Mouse (Mus musculus): ENCODE measurements around the gene Ctf2. TPM values are rescaled to one million over a fixed set of nuclear protein-coding genes. Genes with fewer than 3 reads are reported as not detected.

Ctf2 gene
- polyA plus RNA-seq, 1 experiment from 2014 or later = 0.23 TPM

- Histone ChIP-seq H3K4me2 (ENCODE audit: low read depth, low read length) (peak overlapping the region; percentile 92), H3K27me3 (ENCODE audit: control insufficient read depth, insufficient read depth, low read depth, low read length) (no peaks in the 10 kb centered on the region), H3K36me3 (ENCODE audit: control insufficient read depth, insufficient read depth, low read length) (peaks cover 3% of the 10 kb centered on the region), H3K9me3 (ENCODE audit: control insufficient read depth, low read length) (no peaks in the 10 kb centered on the region), H3K27ac (ENCODE audit: low read length) (peak overlapping the region; percentile 99), H3K9ac (ENCODE audit: low read length) (peak overlapping the region; percentile 87), H3K4me3 (ENCODE audit: low read length) (peak overlapping the region; percentile 81), H3K4me1 (replicated peaks; ENCODE audit: control insufficient read depth, insufficient read depth, low read length) (peaks cover 33% of the 10 kb centered on the region)
- WGBS = 56% methylated on average over 5 of the region's 5 CpGs
- no peak for ATAC-seq (ENCODE audit: low read depth)
Observed at GRCm38 (mm10) chr7:127709261-127709979, 22.5 kb downstream of the Ctf2 start.

- Histone ChIP-seq H3K4me2 (ENCODE audit: low read depth, low read length) (peak within 1 kb of the TSS; percentile 92), H3K9me3 (ENCODE audit: control insufficient read depth, low read length) (no peaks in the 10 kb centered on the region), H3K27ac (ENCODE audit: low read length) (peak within 1 kb of the TSS; percentile 99), H3K4me3 (ENCODE audit: low read length) (peak within 1 kb of the TSS; percentile 81), H3K36me3 (ENCODE audit: control insufficient read depth, insufficient read depth, low read length) (peaks cover 10% of the 10 kb centered on the region), H3K9ac (ENCODE audit: low read length) (peak within 1 kb of the TSS; percentile 87), H3K27me3 (ENCODE audit: control insufficient read depth, insufficient read depth, low read depth, low read length) (no peaks in the 10 kb centered on the region), H3K4me1 (replicated peaks; ENCODE audit: control insufficient read depth, insufficient read depth, low read length) (peaks cover 32% of the 10 kb centered on the region)
- ATAC-seq (ENCODE audit: low read depth) = peak; percentile 86
- under 1% methylated on average over 66 of the region's 90 CpGs for WGBS
Observed at GRCm38 (mm10) chr7:127708207-127709078, 23.5 kb downstream of the Ctf2 start, which contains the start of gene Bcl7c. Bcl7c (minus strand) TSS chr7:127708933.

GRCm38 (mm10) chr7:127707957-127708206 is 24.1 kb downstream of the Ctf2 start:
- WGBS = 0% methylated on average over 5 of the region's 5 CpGs
- H3K4me3 ChIP-seq (ENCODE audit: low read length) = peak overlapping the region; percentile 81
- H3K9ac ChIP-seq (ENCODE audit: low read length) = peak overlapping the region; percentile 87
- H3K4me1 ChIP-seq (replicated peaks; ENCODE audit: control insufficient read depth, insufficient read depth, low read length) = peaks cover 29% of the 10 kb centered on the region
- peaks cover 15% of the 10 kb centered on the region for H3K36me3 ChIP-seq (ENCODE audit: control insufficient read depth, insufficient read depth, low read length)
- H3K27ac ChIP-seq (ENCODE audit: low read length) = peak overlapping the region; percentile 99
- ATAC-seq (ENCODE audit: low read depth) = no peak
- peak overlapping the region; percentile 92 for H3K4me2 ChIP-seq (ENCODE audit: low read depth, low read length)
- no peaks in the 10 kb centered on the region for H3K27me3 ChIP-seq (ENCODE audit: control insufficient read depth, insufficient read depth, low read depth, low read length)
- H3K9me3 ChIP-seq (ENCODE audit: control insufficient read depth, low read length) = no peaks in the 10 kb centered on the region; the same call in 1 of the 2 replicates

GRCm38 (mm10) chr7:127707045-127707956 is 24.7 kb downstream of the Ctf2 start:
- Histone ChIP-seq H3K9ac (ENCODE audit: low read length) (peak overlapping the region; percentile 87), H3K9me3 (ENCODE audit: control insufficient read depth, low read length) (no peaks in the 10 kb centered on the region; the same call in 1 of the 2 replicates), H3K36me3 (ENCODE audit: control insufficient read depth, insufficient read depth, low read length) (peaks cover 16% of the 10 kb centered on the region), H3K27me3 (ENCODE audit: control insufficient read depth, insufficient read depth, low read depth, low read length) (no peaks in the 10 kb centered on the region), H3K27ac (ENCODE audit: low read length) (peak overlapping the region; percentile 99), H3K4me2 (ENCODE audit: low read depth, low read length) (peak overlapping the region; percentile 92), H3K4me3 (ENCODE audit: low read length) (peak overlapping the region; percentile 81), H3K4me1 (replicated peaks; ENCODE audit: control insufficient read depth, insufficient read depth, low read length) (peaks cover 28% of the 10 kb centered on the region)
- ATAC-seq (ENCODE audit: low read depth) = 0 out of 2 replicates have a peak, but pooled peaks have one; percentile 0
- 28% methylated on average over 22 of the region's 22 CpGs for WGBS

GRCm38 (mm10) chr7:127705706-127706105 is 26.3 kb downstream of the Ctf2 start:
- Histone ChIP-seq H3K9me3 (ENCODE audit: control insufficient read depth, low read length) (no peaks in the 10 kb centered on the region; the same call in 1 of the 2 replicates), H3K27ac (ENCODE audit: low read length) (no peak overlapping the region), H3K27me3 (ENCODE audit: control insufficient read depth, insufficient read depth, low read depth, low read length) (no peaks in the 10 kb centered on the region), H3K36me3 (ENCODE audit: control insufficient read depth, insufficient read depth, low read length) (peaks cover 16% of the 10 kb centered on the region), H3K9ac (ENCODE audit: low read length) (no peak overlapping the region), H3K4me2 (ENCODE audit: low read depth, low read length) (no peak overlapping the region), H3K4me3 (ENCODE audit: low read length) (no peak overlapping the region), H3K4me1 (replicated peaks; ENCODE audit: control insufficient read depth, insufficient read depth, low read length) (peaks cover 18% of the 10 kb centered on the region)
- WGBS = 69% methylated on average over 4 of the region's 4 CpGs
- no peak for ATAC-seq (ENCODE audit: low read depth)

GRCm38 (mm10) chr7:127704598-127704997 is 27.4 kb downstream of the Ctf2 start:
- H3K9ac ChIP-seq (ENCODE audit: low read length) = no peak overlapping the region
- H3K4me1 ChIP-seq (replicated peaks; ENCODE audit: control insufficient read depth, insufficient read depth, low read length) = peaks cover 18% of the 10 kb centered on the region
- H3K27ac ChIP-seq (ENCODE audit: low read length) = no peak overlapping the region
- peaks cover 16% of the 10 kb centered on the region for H3K36me3 ChIP-seq (ENCODE audit: control insufficient read depth, insufficient read depth, low read length)
- H3K9me3 ChIP-seq (ENCODE audit: control insufficient read depth, low read length) = no peaks in the 10 kb centered on the region; the same call in 1 of the 2 replicates
- 78% methylated on average over 6 of the region's 6 CpGs for WGBS
- H3K4me3 ChIP-seq (ENCODE audit: low read length) = no peak overlapping the region
- no peak for ATAC-seq (ENCODE audit: low read depth)
- H3K4me2 ChIP-seq (ENCODE audit: low read depth, low read length) = no peak overlapping the region
- no peaks in the 10 kb centered on the region for H3K27me3 ChIP-seq (ENCODE audit: control insufficient read depth, insufficient read depth, low read depth, low read length)

GRCm38 (mm10) chr7:127703561-127704178 is 28.3 kb downstream of the Ctf2 start:
- Histone ChIP-seq H3K4me3 (ENCODE audit: low read length) (no peak overlapping the region), H3K9ac (ENCODE audit: low read length) (no peak overlapping the region), H3K4me1 (replicated peaks; ENCODE audit: control insufficient read depth, insufficient read depth, low read length) (peaks cover 12% of the 10 kb centered on the region), H3K9me3 (ENCODE audit: control insufficient read depth, low read length) (no peaks in the 10 kb centered on the region; the same call in 1 of the 2 replicates), H3K27me3 (ENCODE audit: control insufficient read depth, insufficient read depth, low read depth, low read length) (no peaks in the 10 kb centered on the region), H3K27ac (ENCODE audit: low read length) (no peak overlapping the region), H3K36me3 (ENCODE audit: control insufficient read depth, insufficient read depth, low read length) (peaks cover 19% of the 10 kb centered on the region), H3K4me2 (ENCODE audit: low read depth, low read length) (no peak overlapping the region)
- no peak for ATAC-seq (ENCODE audit: low read depth)
- 86% methylated on average over 8 of the region's 8 CpGs for WGBS

- Histone ChIP-seq H3K4me2 (ENCODE audit: low read depth, low read length) (no peak overlapping the region), H3K27ac (ENCODE audit: low read length) (no peak overlapping the region), H3K4me1 (replicated peaks; ENCODE audit: control insufficient read depth, insufficient read depth, low read length) (no peaks in the 10 kb centered on the region), H3K9ac (ENCODE audit: low read length) (no peak overlapping the region), H3K4me3 (ENCODE audit: low read length) (no peak overlapping the region), H3K27me3 (ENCODE audit: control insufficient read depth, insufficient read depth, low read depth, low read length) (no peaks in the 10 kb centered on the region), H3K36me3 (ENCODE audit: control insufficient read depth, insufficient read depth, low read length) (peaks cover 19% of the 10 kb centered on the region), H3K9me3 (ENCODE audit: control insufficient read depth, low read length) (no peaks in the 10 kb centered on the region; the same call in 1 of the 2 replicates)
- ATAC-seq (ENCODE audit: low read depth) = no peak
- 61% methylated on average over 3 of the region's 3 CpGs for WGBS
Observed at GRCm38 (mm10) chr7:127700712-127701331, 31.1 kb downstream of the Ctf2 start.

Data from lung, embryonic 16.5 days (tissue).